Mouse (Mus musculus) stomach, embryonic 15.5 days (tissue): ENCODE data around the gene Smarcc2. TPM values are rescaled to one million over a fixed set of nuclear protein-coding genes. Genes with fewer than 3 reads are reported as not detected.

Source experiments
- microRNA-seq: library from miRNA; unstranded; fragments of <30 nt; microRNA quantifications from one replicate; pipeline ENCODE4, GENCODE M21; 2016
- polyA plus RNA-seq: library from polyadenylated mRNA; unstranded; fragments of >200 nt; fragmentation: Nextera tagmentation; extraction: Ambion mirVana; gene quantifications from 2 replicates; pipeline ENCODE4 v1.2.1, GENCODE M21; 2015

Smarcc2 gene
- polyA plus RNA-seq, 1 experiment from 2014 or later, result 63.1 TPM

Small RNA genes lying within 50 kb of the gene (microRNA-seq; reads per million reads assigned to microRNA genes)
- gene Mir6916, result not detected
- 0.77 reads per million for gene Mir8105

Other genes starting within 250 kb of the Smarcc2 start
- 31.1 and 34.6 TPM in 2 replicates for gene Spryd4, start 247.4 kb upstream of the Smarcc2 start, polyA plus RNA-seq
- gene Mip, start 233.4 kb upstream of the Smarcc2 start, polyA plus RNA-seq, result 0.14 TPM in 1 of 2 replicates, not detected in the other
- gene Timeless, start 227.2 kb upstream of the Smarcc2 start, polyA plus RNA-seq, result 43.7 and 46.4 TPM in 2 replicates
- gene Apon, start 205.2 kb upstream of the Smarcc2 start, polyA plus RNA-seq, result 0.24 and 0.55 TPM in 2 replicates
- gene Apof, start 190.6 kb upstream of the Smarcc2 start, polyA plus RNA-seq, result 2.8 and 8.5 TPM in 2 replicates
- gene Stat2, start 188.7 kb upstream of the Smarcc2 start, polyA plus RNA-seq, result 13.0 and 16.3 TPM in 2 replicates
- gene Il23a, start 160.5 kb upstream of the Smarcc2 start, polyA plus RNA-seq, result 0.40 and 0.46 TPM in 2 replicates
- 27.1 and 31.2 TPM in 2 replicates for gene Pan2, start 155.9 kb upstream of the Smarcc2 start, polyA plus RNA-seq
- 331 and 344 TPM in 2 replicates for gene Cnpy2, start 136.8 kb upstream of the Smarcc2 start, polyA plus RNA-seq
- 192 and 212 TPM in 2 replicates for gene Cs, start 121.5 kb upstream of the Smarcc2 start, polyA plus RNA-seq
- 14.0 and 14.5 TPM in 2 replicates for gene Coq10a, start 90.3 kb upstream of the Smarcc2 start, polyA plus RNA-seq
- 12.8 and 15.8 TPM in 2 replicates for gene Ankrd52, start 82.1 kb upstream of the Smarcc2 start, polyA plus RNA-seq
- 34.5 and 39.4 TPM in 2 replicates for gene Slc39a5, start 58.0 kb upstream of the Smarcc2 start, polyA plus RNA-seq
- gene Nabp2, start 47.8 kb upstream of the Smarcc2 start, polyA plus RNA-seq, result 66.3 and 81.0 TPM in 2 replicates
- gene Rnf41, start 47.6 kb upstream of the Smarcc2 start, polyA plus RNA-seq, result 33.2 and 35.4 TPM in 2 replicates
- 1,838 and 1,873 TPM in 2 replicates for gene Myl6, start 34.9 kb downstream of the Smarcc2 start, polyA plus RNA-seq
- 3.0 and 3.4 TPM in 2 replicates for gene Myl6b, start 39.4 kb downstream of the Smarcc2 start, polyA plus RNA-seq
- gene Esyt1, start 66.6 kb downstream of the Smarcc2 start, polyA plus RNA-seq, result 28.8 and 32.1 TPM in 2 replicates
- 12.1 and 12.4 TPM in 2 replicates for gene Zc3h10, start 88.5 kb downstream of the Smarcc2 start, polyA plus RNA-seq
- 3,689 and 3,942 TPM in 2 replicates for gene Rpl41, start 90.1 kb downstream of the Smarcc2 start, polyA plus RNA-seq
- gene Pa2g4, start 106.7 kb downstream of the Smarcc2 start, polyA plus RNA-seq, result 213 and 215 TPM in 2 replicates
- 24.0 and 27.6 TPM in 2 replicates for gene Erbb3, start 130.4 kb downstream of the Smarcc2 start, polyA plus RNA-seq
- 674 and 714 TPM in 2 replicates for gene Rps26, start 167.5 kb downstream of the Smarcc2 start, polyA plus RNA-seq
- 2.2 and 2.7 TPM in 2 replicates for gene Ikzf4, start 186.7 kb downstream of the Smarcc2 start, polyA plus RNA-seq
- 14.4 and 16.2 TPM in 2 replicates for gene Suox, start 214.8 kb downstream of the Smarcc2 start, polyA plus RNA-seq
- 68.9 and 75.1 TPM in 2 replicates for gene Rab5b, start 237.0 kb downstream of the Smarcc2 start, polyA plus RNA-seq
- gene Pmel, start 244.9 kb downstream of the Smarcc2 start, polyA plus RNA-seq, result 1.3 and 1.9 TPM in 2 replicates
- gene Cdk2, start 245.8 kb downstream of the Smarcc2 start, polyA plus RNA-seq, result 79.8 and 89.1 TPM in 2 replicates